Mouse (Mus musculus) retina, postnatal 7 days (tissue): ENCODE measurements around the gene Dscam.
"Not testable (repeated sequence)": the region's sequence is repeated elsewhere in the genome, so short reads cannot be mapped to it uniquely, and the experiment has no call there.

Experiments used
- DNase-seq: peaks from one replicate; pipeline ENCODE4 v3.0.0-alpha.2; 2012; ENCODE audit warnings: low read depth, low spot score

Gene Dscam

GRCm38 (mm10) chr16:96888036-96888435, 282.5 kb downstream of the Dscam start:
- DNase-seq = no peak

DNA sequence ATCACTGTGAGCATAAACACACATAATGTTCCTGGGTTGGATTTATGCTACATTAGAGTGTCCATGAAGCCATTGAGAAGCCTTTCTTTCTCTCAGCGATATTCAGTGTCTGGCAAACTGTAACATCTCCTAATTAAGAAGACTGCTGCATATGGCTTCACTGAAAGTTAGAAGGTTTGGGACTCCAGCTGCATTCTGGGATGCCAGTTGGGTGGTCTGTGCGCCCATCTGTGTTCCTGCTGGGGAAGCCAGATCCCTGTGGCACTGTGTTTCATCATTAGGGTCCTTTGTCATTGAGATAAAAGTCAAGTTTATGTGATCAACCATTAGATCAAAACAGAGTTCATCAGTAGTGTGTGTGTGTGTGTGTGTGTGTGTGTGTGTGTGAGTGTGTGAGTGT, 284.7 kb downstream of the Dscam start:
- DNase-seq = no peak

DNA sequence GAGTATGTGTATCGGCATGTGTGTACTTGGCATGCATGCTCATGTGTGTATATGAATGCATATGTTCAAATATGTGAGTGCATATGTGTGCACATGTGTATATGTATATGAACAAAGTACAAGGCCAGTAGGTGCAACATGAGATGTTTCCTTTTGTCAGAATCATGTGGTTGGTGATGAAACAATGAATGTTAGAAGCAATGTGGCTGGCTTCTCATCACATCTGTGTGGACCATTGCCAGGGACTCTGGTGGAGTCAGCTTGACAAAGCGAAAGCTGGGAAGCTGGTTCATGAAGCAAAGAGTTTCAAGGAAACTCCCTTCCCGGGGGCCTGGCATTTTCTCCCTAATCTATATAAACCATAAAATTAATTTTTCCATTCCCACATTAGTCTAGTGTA, 286.0 kb downstream of the Dscam start:
- DNase-seq = not testable (repeated sequence)

DNA sequence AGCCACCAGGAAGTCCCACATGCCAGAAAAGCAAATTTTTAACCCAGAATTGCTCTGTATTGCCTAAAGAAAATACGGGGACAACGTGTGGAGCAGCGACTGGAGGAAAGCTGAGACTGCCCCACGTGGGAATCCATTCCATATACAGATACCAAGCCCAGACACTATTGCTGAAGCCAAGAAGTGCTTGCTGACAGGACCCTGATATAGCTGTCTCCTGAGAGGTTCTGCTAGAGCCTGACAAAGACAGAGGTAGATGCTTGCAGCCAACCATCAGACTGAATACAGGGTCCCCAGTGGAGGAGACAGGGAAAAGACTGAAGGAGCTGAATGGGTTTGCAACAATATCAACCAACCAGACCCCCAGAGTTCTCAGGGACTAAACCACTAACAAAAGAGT, 293.3 kb downstream of the Dscam start:
- no peak for DNase-seq

- no peak for DNase-seq
Observed at GRCm38 (mm10) chr16:96872799-96873198, 297.8 kb downstream of the Dscam start.

DNA sequence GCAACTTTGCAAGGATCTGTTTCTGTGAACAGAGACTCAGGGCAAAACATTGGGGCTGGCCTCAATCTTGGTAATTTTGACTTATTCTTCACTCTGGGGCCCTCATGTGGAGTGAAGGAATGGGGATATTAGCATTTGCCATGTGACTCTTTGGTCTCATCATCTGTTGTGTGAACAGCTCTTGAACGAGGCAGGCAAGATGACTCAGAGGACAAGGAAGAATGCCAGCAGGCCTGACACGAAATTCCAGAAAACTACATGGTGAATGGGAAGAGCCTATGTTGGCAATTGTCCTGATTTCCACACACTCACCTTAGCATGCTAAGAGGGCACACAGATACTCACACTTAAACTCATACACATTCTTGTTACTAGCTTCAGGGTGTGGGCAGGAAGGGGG, 313.0 kb downstream of the Dscam start:
- no peak for DNase-seq

GRCm38 (mm10) chr16:96855060-96855459, 315.5 kb downstream of the Dscam start:
- no peak for DNase-seq

GRCm38 (mm10) chr16:96852383-96852782, 318.2 kb downstream of the Dscam start:
- DNase-seq = peak; percentile 39

- no peak for DNase-seq
Observed at GRCm38 (mm10) chr16:96848916-96849315, 321.6 kb downstream of the Dscam start.

GRCm38 (mm10) chr16:96846585-96846984, 324.0 kb downstream of the Dscam start:
- DNase-seq = no peak

DNA sequence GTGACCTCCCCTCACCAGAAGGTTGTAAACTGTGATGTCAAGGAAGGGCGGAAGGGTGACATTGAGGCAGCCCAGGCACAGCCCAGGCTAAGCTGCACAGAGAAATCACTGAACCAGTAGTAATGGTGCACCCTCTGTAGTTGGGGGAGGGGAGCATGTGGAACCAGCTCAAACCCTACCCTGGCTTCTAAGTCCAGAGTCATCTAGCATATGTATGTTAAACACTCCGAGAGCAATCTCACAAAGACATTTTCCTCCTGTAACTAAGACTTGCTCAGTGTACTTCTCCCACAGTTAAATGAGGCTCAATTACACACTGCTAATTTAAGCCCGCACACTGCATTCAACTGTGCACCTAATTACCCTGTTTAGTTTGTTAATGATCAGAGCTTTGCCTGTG, 324.4 kb downstream of the Dscam start:
- no peak for DNase-seq

- no peak for DNase-seq
Observed at GRCm38 (mm10) chr16:96845475-96846098, 325.0 kb downstream of the Dscam start.

DNA sequence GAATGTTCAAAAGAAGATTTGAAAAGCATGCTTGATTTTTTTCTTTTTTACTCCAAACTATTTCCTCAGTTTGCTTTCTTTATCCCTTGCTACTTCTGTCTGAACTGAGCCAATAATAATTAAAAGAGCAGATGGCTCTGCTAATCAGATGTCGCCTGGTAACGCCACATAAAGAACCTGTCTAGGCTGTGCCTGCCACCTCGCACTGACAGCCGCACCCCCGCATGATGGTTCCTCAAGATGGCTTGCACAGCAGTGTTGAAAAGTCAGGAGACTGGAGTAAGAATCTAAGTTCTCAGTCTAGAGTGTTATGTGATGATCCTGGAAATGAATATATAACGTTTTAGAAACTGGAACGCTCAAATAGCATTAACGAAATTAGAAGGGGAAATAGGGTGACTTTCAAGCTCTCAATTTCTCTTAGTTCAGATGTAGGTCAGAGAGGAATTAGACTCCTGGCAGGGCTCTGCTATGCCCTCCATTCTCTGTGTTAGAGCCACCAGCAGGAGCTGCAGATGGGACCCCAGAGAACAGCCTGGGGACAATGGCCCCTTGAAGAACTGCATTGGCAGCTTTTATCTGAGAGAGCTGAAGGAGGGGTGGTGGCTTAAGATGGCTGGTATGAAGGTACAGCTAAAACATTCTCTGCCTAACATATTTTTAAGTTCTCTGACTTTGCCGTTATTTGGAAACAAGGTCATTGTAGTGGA, 326.7 kb downstream of the Dscam start:
- DNase-seq = peak; percentile 48

DNA sequence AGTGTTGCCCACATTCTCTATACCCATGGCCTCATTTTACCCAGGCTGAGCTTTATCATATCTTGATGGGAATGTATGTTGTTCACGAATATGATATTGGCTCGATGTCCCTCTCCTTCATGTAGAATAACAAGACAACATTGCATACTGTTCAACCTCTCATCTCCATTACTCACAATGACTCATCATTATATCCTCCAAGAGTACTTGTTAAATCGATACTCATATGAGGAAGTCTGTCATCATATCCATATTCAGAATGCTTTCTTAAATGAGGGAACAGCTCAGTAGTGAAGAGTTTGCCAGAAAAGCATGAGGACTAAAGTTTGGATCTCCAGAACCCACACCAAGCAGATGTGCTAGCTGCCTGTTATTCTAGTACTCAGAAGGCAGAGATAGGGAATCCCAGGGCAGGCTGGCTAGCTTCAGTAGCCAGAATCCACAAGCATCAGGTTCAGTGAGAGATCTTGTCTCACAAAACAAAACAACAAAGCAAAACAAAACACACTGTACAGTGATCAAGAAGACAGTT, 327.7 kb downstream of the Dscam start:
- no peak for DNase-seq

DNA sequence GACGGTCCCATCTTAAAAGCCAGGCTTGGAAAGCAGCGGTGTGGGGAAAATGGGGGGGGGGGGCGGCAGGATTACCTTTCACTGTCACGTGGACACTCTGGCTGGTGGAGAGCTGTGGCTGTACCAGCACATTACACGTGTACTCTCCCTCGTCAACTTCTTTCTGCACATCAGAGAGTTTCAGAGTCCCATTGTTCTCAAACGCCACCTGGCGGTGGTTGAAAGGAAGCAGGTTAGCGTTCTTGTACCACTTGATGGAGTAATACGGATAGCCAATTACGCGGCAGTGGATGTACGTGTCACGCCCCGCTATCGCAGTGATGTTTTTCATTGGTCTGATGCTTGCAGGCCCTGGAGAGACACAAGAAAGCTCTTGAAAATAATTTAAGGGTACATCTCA, 350.9 kb downstream of the Dscam start:
- peak; percentile 78 for DNase-seq

- DNase-seq = no peak
Observed at GRCm38 (mm10) chr16:96806298-96806697, 364.3 kb downstream of the Dscam start.

GRCm38 (mm10) chr16:96802636-96803035, 367.9 kb downstream of the Dscam start:
- no peak for DNase-seq

GRCm38 (mm10) chr16:96801650-96802237, 368.8 kb downstream of the Dscam start:
- DNase-seq = no peak

GRCm38 (mm10) chr16:96795431-96795830, 375.1 kb downstream of the Dscam start:
- peak; percentile 46 for DNase-seq

GRCm38 (mm10) chr16:96791307-96791706, 379.2 kb downstream of the Dscam start:
- DNase-seq = no peak

DNA sequence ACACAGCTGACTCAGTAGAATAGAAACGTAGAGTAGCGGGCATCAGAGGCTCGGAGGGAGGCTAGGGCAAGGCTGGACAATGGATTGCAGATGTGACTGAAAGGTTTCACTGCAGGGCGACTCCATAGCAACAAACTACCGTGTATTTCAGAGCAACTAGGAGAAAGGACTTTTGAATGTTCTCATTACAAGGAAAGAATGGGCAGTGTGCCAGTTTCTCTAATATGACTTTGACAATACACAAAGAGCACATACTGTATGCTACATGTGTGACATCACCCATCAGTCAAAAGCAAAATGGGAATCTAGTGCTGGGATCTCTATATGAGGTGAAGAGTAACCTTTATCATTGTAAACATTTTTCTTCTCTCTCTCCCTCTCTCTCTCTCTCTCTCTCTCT, 382.3 kb downstream of the Dscam start:
- no peak for DNase-seq

GRCm38 (mm10) chr16:96779021-96779420, 391.5 kb downstream of the Dscam start:
- no peak for DNase-seq

GRCm38 (mm10) chr16:96774245-96774644, 396.3 kb downstream of the Dscam start:
- DNase-seq = no peak
